Mouse (Mus musculus) embryonic facial prominence, embryonic 15.5 days (tissue): Measurements from ENCODE around the gene Psmd8. TPM values are rescaled to one million over a fixed set of nuclear protein-coding genes. Genes with fewer than 3 reads are reported as not detected.

Source experiments
- ATAC-seq: fragments of 200-750 bp; cut with Nextera tagmentation; 2 replicates; pipeline ENCODE4 v1.8.0; 2017; ENCODE audit warnings: low read depth, moderate TSS enrichment; ENCODE audit not compliant: insufficient number of reproducible peaks, low FRiP score, low TSS enrichment
- H3K27ac ChIP-seq: fragments of 300-500 bp; sonication (generic); replicated peaks from 2 replicates; pipeline ENCODE4 v1.5.1; 2015; ENCODE audit warnings: mild to moderate bottlenecking, inconsistent platforms
- H3K27me3 ChIP-seq: fragments of 300-500 bp; sonication (generic); 2 replicates; pipeline ENCODE4 v1.6.1; 2015; ENCODE audit warnings: inconsistent platforms
- H3K36me3 ChIP-seq: fragments of 300-500 bp; sonication (generic); 2 replicates; pipeline ENCODE4 v1.6.1; 2015; ENCODE audit warnings: mild to moderate bottlenecking, inconsistent platforms
- H3K4me1 ChIP-seq: fragments of 300-500 bp; sonication (generic); 2 replicates; pipeline ENCODE4 v1.6.1; 2015; ENCODE audit warnings: inconsistent platforms
- H3K4me2 ChIP-seq: fragments of 300-500 bp; sonication (generic); replicated peaks from 2 replicates; pipeline ENCODE4 v1.6.1; 2015; ENCODE audit warnings: mild to moderate bottlenecking, inconsistent platforms
- H3K4me3 ChIP-seq: fragments of 300-500 bp; sonication (generic); replicated peaks from 2 replicates; pipeline ENCODE4 v1.5.1; 2015; ENCODE audit warnings: mild to moderate bottlenecking, inconsistent platforms
- H3K9ac ChIP-seq: fragments of 300-500 bp; sonication (generic); 2 replicates; pipeline ENCODE4 v1.6.1; 2015; ENCODE audit warnings: inconsistent platforms
- H3K9me3 ChIP-seq: fragments of 300-500 bp; sonication (generic); replicated peaks from 2 replicates; pipeline ENCODE4 v1.6.1; 2016; ENCODE audit warnings: inconsistent platforms
- WGBS: fragments of 180-500 bp; shearing (Covaris S2); methylation state at CpG from one replicate; pipeline ENCODE4 v1.1.7; 2015; 5-methylcytosine and 5-hydroxymethylcytosine counted together
- polyA plus RNA-seq: library from polyadenylated mRNA; unstranded; fragments of >200 nt; fragmentation: Nextera tagmentation; extraction: Ambion mirVana; gene quantifications from 2 replicates; pipeline ENCODE4 v1.2.1, GENCODE M21; 2015

The Psmd8 gene
- polyA plus RNA-seq, 1 experiment from 2014 or later = 275 TPM

GRCm38 (mm10) chr7:29169231-29170065 lies 11.1 kb downstream of the Psmd8 start:
- ATAC-seq = peak; percentile 85
- Histone ChIP-seq H3K4me1 (peaks cover 44% of the 10 kb centered on the region), H3K36me3 (peaks cover 13% of the 10 kb centered on the region), H3K9me3 (no peaks in the 10 kb centered on the region), H3K27me3 (peaks cover 33% of the 10 kb centered on the region), H3K4me2 (peak overlapping the region; percentile 88), H3K4me3 (peak overlapping the region; percentile 65), H3K27ac (peak overlapping the region; percentile 82), H3K9ac (peak overlapping the region; percentile 57)
- WGBS = 0% methylated on average over 30 of the region's 39 CpGs

- no peak for ATAC-seq
- H3K27ac ChIP-seq = no peak overlapping the region
- H3K36me3 ChIP-seq = peaks cover 7% of the 10 kb centered on the region
- H3K9me3 ChIP-seq = no peaks in the 10 kb centered on the region
- 0% methylated on average over 14 of the region's 14 CpGs for WGBS
- H3K4me2 ChIP-seq = peak overlapping the region; percentile 88
- peaks cover 44% of the 10 kb centered on the region for H3K4me1 ChIP-seq
- H3K9ac ChIP-seq = peak overlapping the region; percentile 57
- peak overlapping the region; percentile 65 for H3K4me3 ChIP-seq
- peaks cover 28% of the 10 kb centered on the region for H3K27me3 ChIP-seq
Observed at GRCm38 (mm10) chr7:29168791-29169230, 11.7 kb downstream of the Psmd8 start.

- H3K9ac ChIP-seq = no peak overlapping the region
- WGBS = 6% methylated on average over 10 of the region's 10 CpGs
- ATAC-seq = no peak
- H3K27ac ChIP-seq = no peak overlapping the region
- 0 out of 2 replicates have a peak, but pooled peaks cover 1% of the 10 kb centered on the region for H3K36me3 ChIP-seq
- H3K4me2 ChIP-seq = peak overlapping the region; percentile 88
- H3K9me3 ChIP-seq = no peaks in the 10 kb centered on the region
- H3K4me1 ChIP-seq = peaks cover 44% of the 10 kb centered on the region
- H3K27me3 ChIP-seq = peaks cover 22% of the 10 kb centered on the region
- peak overlapping the region; percentile 65 for H3K4me3 ChIP-seq
Observed at GRCm38 (mm10) chr7:29168121-29168695, 12.3 kb downstream of the Psmd8 start.

- 21% methylated on average over 18 of the region's 19 CpGs for WGBS
- no peak for ATAC-seq
- Histone ChIP-seq H3K27ac (no peak overlapping the region), H3K4me3 (no peak overlapping the region), H3K36me3 (no peaks in the 10 kb centered on the region), H3K4me2 (no peak overlapping the region), H3K9me3 (no peaks in the 10 kb centered on the region), H3K4me1 (peaks cover 48% of the 10 kb centered on the region), H3K27me3 (peaks cover 16% of the 10 kb centered on the region), H3K9ac (no peak overlapping the region)
Observed at GRCm38 (mm10) chr7:29167656-29168055, 12.8 kb downstream of the Psmd8 start.

GRCm38 (mm10) chr7:29162750-29163525 lies 17.6 kb downstream of the Psmd8 start:
- Histone ChIP-seq H3K27ac (no peak overlapping the region), H3K36me3 (0 out of 2 replicates have a peak, but pooled peaks cover 2% of the 10 kb centered on the region), H3K27me3 (peaks cover 15% of the 10 kb centered on the region), H3K4me3 (no peak overlapping the region), H3K4me2 (no peak overlapping the region), H3K4me1 (peaks cover 8% of the 10 kb centered on the region; the same call in 1 of the 2 replicates), H3K9me3 (no peaks in the 10 kb centered on the region), H3K9ac (no peak overlapping the region)
- WGBS = 17% methylated on average over 9 of the region's 9 CpGs
- peak; percentile 44; the same call in 1 of the 2 replicates for ATAC-seq

GRCm38 (mm10) chr7:29162294-29162693 lies 18.2 kb downstream of the Psmd8 start:
- no peak overlapping the region for H3K27ac ChIP-seq
- no peaks in the 10 kb centered on the region for H3K9me3 ChIP-seq
- no peak for ATAC-seq
- H3K27me3 ChIP-seq = peaks cover 15% of the 10 kb centered on the region
- 77% methylated on average over 5 of the region's 5 CpGs for WGBS
- H3K4me1 ChIP-seq = peaks cover 4% of the 10 kb centered on the region; the same call in 1 of the 2 replicates
- no peak overlapping the region for H3K9ac ChIP-seq
- H3K36me3 ChIP-seq = 0 out of 2 replicates have a peak, but pooled peaks cover 2% of the 10 kb centered on the region
- H3K4me2 ChIP-seq = no peak overlapping the region
- no peak overlapping the region for H3K4me3 ChIP-seq

- Histone ChIP-seq H3K4me3 (no peak overlapping the region), H3K9me3 (no peaks in the 10 kb centered on the region), H3K27me3 (peaks cover 15% of the 10 kb centered on the region), H3K9ac (no peak overlapping the region), H3K27ac (no peak overlapping the region), H3K36me3 (0 out of 2 replicates have a peak, but pooled peaks cover 8% of the 10 kb centered on the region), H3K4me2 (no peak overlapping the region), H3K4me1 (peaks cover 14% of the 10 kb centered on the region)
- 2% methylated on average over 5 of the region's 5 CpGs for WGBS
- ATAC-seq = no peak
Observed at GRCm38 (mm10) chr7:29158264-29158663, 22.2 kb downstream of the Psmd8 start.

- peak within 1 kb of the TSS; percentile 89 for H3K27ac ChIP-seq
- 0 out of 2 replicates have a peak, but pooled peaks cover 5% of the 10 kb centered on the region for H3K36me3 ChIP-seq
- H3K27me3 ChIP-seq = peaks cover 15% of the 10 kb centered on the region
- peak; percentile 66 for ATAC-seq
- H3K4me1 ChIP-seq = peaks cover 10% of the 10 kb centered on the region; the same call in 1 of the 2 replicates
- peak within 1 kb of the TSS; percentile 96 for H3K4me2 ChIP-seq
- 2% methylated on average over 67 of the region's 68 CpGs for WGBS
- peak within 1 kb of the TSS; percentile 89 for H3K4me3 ChIP-seq
- H3K9ac ChIP-seq = peak within 1 kb of the TSS; percentile 69
- no peaks in the 10 kb centered on the region for H3K9me3 ChIP-seq
Observed at GRCm38 (mm10) chr7:29155838-29156782, 24.4 kb downstream of the Psmd8 start, which contains the start of gene Fam98c. Gene Fam98c (minus strand): TSS chr7:29156234.

- ATAC-seq = peak; percentile 80
- 0 out of 2 replicates have a peak, but pooled peaks cover 5% of the 10 kb centered on the region for H3K36me3 ChIP-seq
Observed at GRCm38 (mm10) chr7:29155196-29155837, 25.2 kb downstream of the Psmd8 start.

More at GRCm38 (mm10) chr7:29155196-29155837, 25.2 kb downstream of the Psmd8 start:
- Histone ChIP-seq H3K27me3 (peaks cover 15% of the 10 kb centered on the region), H3K4me2 (peak overlapping the region; percentile 96), H3K4me1 (peaks cover 10% of the 10 kb centered on the region; the same call in 1 of the 2 replicates), H3K9ac (peak overlapping the region; percentile 69), H3K27ac (peak overlapping the region; percentile 89), H3K9me3 (no peaks in the 10 kb centered on the region), H3K4me3 (peak overlapping the region; percentile 89)
- WGBS = 6% methylated on average over 37 of the region's 37 CpGs
